Mouse (Mus musculus): ENCODE data around the gene Tmcc3. TPM values are rescaled to one million over a fixed set of nuclear protein-coding genes. Genes with fewer than 3 reads are reported as not detected.

Tmcc3 gene
- total RNA-seq, 2 experiments from 2014 or later, result 27.0 to 29.7 TPM

GRCm38 (mm10) chr10:94415950-94416844, 104.4 kb downstream of the Tmcc3 start:
- no peak for DNase-seq

- no peak for DNase-seq
Observed at GRCm38 (mm10) chr10:94417643-94418042, 105.9 kb downstream of the Tmcc3 start.

- peak; percentile 61 for DNase-seq
Observed at GRCm38 (mm10) chr10:94426000-94426920, 114.5 kb downstream of the Tmcc3 start.

GRCm38 (mm10) chr10:94426921-94427270, 115.1 kb downstream of the Tmcc3 start:
- no peak for DNase-seq

- DNase-seq, result peak; percentile 37
Observed at GRCm38 (mm10) chr10:94428186-94428942, 116.6 kb downstream of the Tmcc3 start.

GRCm38 (mm10) chr10:94430566-94430965, 118.8 kb downstream of the Tmcc3 start:
- no peak for DNase-seq

GRCm38 (mm10) chr10:94432933-94433332, 121.2 kb downstream of the Tmcc3 start:
- no peak for DNase-seq

GRCm38 (mm10) chr10:94433901-94434300, 122.2 kb downstream of the Tmcc3 start:
- no peak for DNase-seq

- no peak for DNase-seq
Observed at GRCm38 (mm10) chr10:94442725-94443124, 131.0 kb downstream of the Tmcc3 start.

GRCm38 (mm10) chr10:94443453-94443852, 131.7 kb downstream of the Tmcc3 start:
- DNase-seq, result no peak

GRCm38 (mm10) chr10:94445192-94445591, 133.4 kb downstream of the Tmcc3 start:
- DNase-seq, result no peak

GRCm38 (mm10) chr10:94446379-94447008, 134.7 kb downstream of the Tmcc3 start:
- no peak for DNase-seq

GRCm38 (mm10) chr10:94449676-94450075, 137.9 kb downstream of the Tmcc3 start:
- DNase-seq, result no peak

GRCm38 (mm10) chr10:94450781-94451180, 139.0 kb downstream of the Tmcc3 start:
- DNase-seq, result no peak

GRCm38 (mm10) chr10:94457454-94457853, 145.7 kb downstream of the Tmcc3 start:
- DNase-seq, result no peak

GRCm38 (mm10) chr10:94458690-94459089, 146.9 kb downstream of the Tmcc3 start:
- peak; percentile 38 for DNase-seq

GRCm38 (mm10) chr10:94461378-94461777, 149.6 kb downstream of the Tmcc3 start:
- peak; percentile 26 for DNase-seq

GRCm38 (mm10) chr10:94461871-94462270, 150.1 kb downstream of the Tmcc3 start:
- no peak for DNase-seq

GRCm38 (mm10) chr10:94462386-94463064, 150.8 kb downstream of the Tmcc3 start:
- DNase-seq, result peak; percentile 87

- DNase-seq, result no peak
Observed at GRCm38 (mm10) chr10:94463410-94463809, 151.7 kb downstream of the Tmcc3 start.

- DNase-seq, result no peak
Observed at GRCm38 (mm10) chr10:94465646-94466045, 153.9 kb downstream of the Tmcc3 start.

All from gastrocnemius, postnatal 10 days (tissue).